Mouse (Mus musculus): Measurements from ENCODE around the gene Bbs9.

Bbs9 gene

GRCm38 (mm10) chr9:22800675-22801074 is 325.2 kb downstream of the Bbs9 start:
- DNase-seq (ENCODE audit: low spot score), result no peak

- no peak for DNase-seq (ENCODE audit: low spot score)
Measured at GRCm38 (mm10) chr9:22805981-22806380, 330.5 kb downstream of the Bbs9 start.

GRCm38 (mm10) chr9:22806494-22806893 is 331.0 kb downstream of the Bbs9 start:
- no peak for DNase-seq (ENCODE audit: low spot score)

GRCm38 (mm10) chr9:22807693-22808092 is 332.2 kb downstream of the Bbs9 start:
- no peak for DNase-seq (ENCODE audit: low spot score)

GRCm38 (mm10) chr9:22809621-22810126 is 334.2 kb downstream of the Bbs9 start:
- DNase-seq (ENCODE audit: low spot score), result no peak

- DNase-seq (ENCODE audit: low spot score), result no peak
Measured at GRCm38 (mm10) chr9:22810454-22810853, 334.9 kb downstream of the Bbs9 start.

- no peak for DNase-seq (ENCODE audit: low spot score)
Measured at GRCm38 (mm10) chr9:22811931-22812330, 336.4 kb downstream of the Bbs9 start.

- DNase-seq (ENCODE audit: low spot score), result peak; percentile 21
Measured at GRCm38 (mm10) chr9:22814407-22815092, 339.0 kb downstream of the Bbs9 start.

GRCm38 (mm10) chr9:22815093-22815458 is 339.6 kb downstream of the Bbs9 start:
- no peak for DNase-seq (ENCODE audit: low spot score)

GRCm38 (mm10) chr9:22819539-22819938 is 344.0 kb downstream of the Bbs9 start:
- DNase-seq (ENCODE audit: low spot score), result no peak

GRCm38 (mm10) chr9:22820646-22821185 is 345.2 kb downstream of the Bbs9 start:
- DNase-seq (ENCODE audit: low spot score), result no peak

- DNase-seq (ENCODE audit: low spot score), result no peak
Measured at GRCm38 (mm10) chr9:22822770-22823169, 347.3 kb downstream of the Bbs9 start.

- DNase-seq (ENCODE audit: low spot score), result no peak
Measured at GRCm38 (mm10) chr9:22823856-22824255, 348.3 kb downstream of the Bbs9 start.

GRCm38 (mm10) chr9:22824910-22825309 is 349.4 kb downstream of the Bbs9 start:
- no peak for DNase-seq (ENCODE audit: low spot score)

GRCm38 (mm10) chr9:22826571-22826990 is 351.1 kb downstream of the Bbs9 start:
- no peak for DNase-seq (ENCODE audit: low spot score)

- no peak for DNase-seq (ENCODE audit: low spot score)
Measured at GRCm38 (mm10) chr9:22827176-22827770, 351.8 kb downstream of the Bbs9 start.

GRCm38 (mm10) chr9:22829212-22829960 is 353.9 kb downstream of the Bbs9 start:
- no peak for DNase-seq (ENCODE audit: low spot score)

GRCm38 (mm10) chr9:22834994-22835512 is 359.5 kb downstream of the Bbs9 start:
- DNase-seq (ENCODE audit: low spot score), result no peak

GRCm38 (mm10) chr9:22837000-22837399 is 361.5 kb downstream of the Bbs9 start:
- DNase-seq (ENCODE audit: low spot score), result no peak

GRCm38 (mm10) chr9:22837702-22838210 is 362.2 kb downstream of the Bbs9 start:
- no peak for DNase-seq (ENCODE audit: low spot score)

GRCm38 (mm10) chr9:22846048-22846447 is 370.5 kb downstream of the Bbs9 start:
- DNase-seq (ENCODE audit: low spot score), result no peak

GRCm38 (mm10) chr9:22846783-22847182 is 371.3 kb downstream of the Bbs9 start:
- DNase-seq (ENCODE audit: low spot score), result no peak
